Mouse (Mus musculus) MN1 (cell line): ENCODE data around the gene Hoxb4.

ENCODE experiments used
- DNase-seq: peaks from one replicate; pipeline ENCODE4 v3.0.0-alpha.2; 2016; ENCODE audit warnings: low spot score

Hoxb4 gene

GRCm38 (mm10) chr11:96334998-96335397, 16.9 kb downstream of the Hoxb4 start:
- DNase-seq = no peak

GRCm38 (mm10) chr11:96336597-96336996, 18.5 kb downstream of the Hoxb4 start:
- no peak for DNase-seq

- no peak for DNase-seq
Observed at GRCm38 (mm10) chr11:96337026-96337425, 19.0 kb downstream of the Hoxb4 start.

- DNase-seq = no peak
Observed at GRCm38 (mm10) chr11:96338957-96339855, 21.1 kb downstream of the Hoxb4 start.

- DNase-seq = no peak
Observed at GRCm38 (mm10) chr11:96340698-96341365, 22.8 kb downstream of the Hoxb4 start.

GRCm38 (mm10) chr11:96341701-96342575, 23.9 kb downstream of the Hoxb4 start:
- no peak for DNase-seq

- DNase-seq = no peak
Observed at GRCm38 (mm10) chr11:96342576-96342930, 24.5 kb downstream of the Hoxb4 start.

- DNase-seq = no peak
Observed at GRCm38 (mm10) chr11:96343206-96343745, 25.2 kb downstream of the Hoxb4 start.

- DNase-seq = no peak
Observed at GRCm38 (mm10) chr11:96344061-96344877, 26.2 kb downstream of the Hoxb4 start.

GRCm38 (mm10) chr11:96344878-96345159, 26.8 kb downstream of the Hoxb4 start:
- DNase-seq = no peak

GRCm38 (mm10) chr11:96345220-96345892, 27.3 kb downstream of the Hoxb4 start:
- no peak for DNase-seq

- no peak for DNase-seq
Observed at GRCm38 (mm10) chr11:96345893-96346806, 28.1 kb downstream of the Hoxb4 start.

- DNase-seq = no peak
Observed at GRCm38 (mm10) chr11:96346916-96347520, 29.0 kb downstream of the Hoxb4 start.

GRCm38 (mm10) chr11:96347717-96348116, 29.6 kb downstream of the Hoxb4 start:
- DNase-seq = no peak

- no peak for DNase-seq
Observed at GRCm38 (mm10) chr11:96348141-96348928, 30.3 kb downstream of the Hoxb4 start.

- no peak for DNase-seq
Observed at GRCm38 (mm10) chr11:96348988-96349387, 30.9 kb downstream of the Hoxb4 start.

GRCm38 (mm10) chr11:96349491-96350340, 31.6 kb downstream of the Hoxb4 start:
- no peak for DNase-seq

- no peak for DNase-seq
Observed at GRCm38 (mm10) chr11:96350341-96350624, 32.2 kb downstream of the Hoxb4 start, which contains the start of gene Hoxb2. Gene Hoxb2, plus strand, starts transcription at chr11:96350525.
